Mouse (Mus musculus) liver, postnatal 0 days (tissue): Measurements from ENCODE around the gene Dock9. TPM values are rescaled to one million over a fixed set of nuclear protein-coding genes. Genes with fewer than 3 reads are reported as not detected.
A peak's percentile ranks its signal among the peaks of the same experiment; 100 is the strongest.

Source experiments
- ATAC-seq: fragments of 200-750 bp; cut with Nextera tagmentation; 2 replicates; pipeline ENCODE4 v1.8.0; 2017; ENCODE audit warnings: mild to moderate bottlenecking, moderate library complexity
- DNase-seq: peaks from one replicate; pipeline ENCODE4 v3.0.0-alpha.2; 2016
- H3K27ac ChIP-seq: fragments of 300-500 bp; sonication (generic); 2 replicates; pipeline ENCODE4 v1.5.1; 2014; ENCODE audit warnings: antibody characterized with exemption, moderate library complexity, mild to moderate bottlenecking, low read depth
- H3K27me3 ChIP-seq: fragments of 300-500 bp; sonication (generic); 2 replicates; pipeline ENCODE4 v1.6.1; 2014; ENCODE audit warnings: low read length, control low read depth, mixed read lengths; ENCODE audit not compliant: insufficient read depth
- H3K36me3 ChIP-seq: fragments of 300-500 bp; sonication (generic); replicated peaks from 2 replicates; pipeline ENCODE4 v1.6.1; 2014; ENCODE audit warnings: mild to moderate bottlenecking, control low read depth, low read length, moderate library complexity, mixed read lengths; ENCODE audit not compliant: insufficient read depth
- H3K4me1 ChIP-seq: fragments of 300-500 bp; sonication (generic); 2 replicates; pipeline ENCODE4 v1.6.1; 2014; ENCODE audit warnings: antibody characterized with exemption, mild to moderate bottlenecking, control low read depth; ENCODE audit not compliant: insufficient read depth
- H3K4me2 ChIP-seq: fragments of 300-500 bp; sonication (generic); 2 replicates; pipeline ENCODE4 v1.6.1; 2014; ENCODE audit warnings: low read depth, mild to moderate bottlenecking, low read length, moderate library complexity, mixed read lengths
- H3K4me3 ChIP-seq: fragments of 300-500 bp; sonication (generic); 2 replicates; pipeline ENCODE4 v1.5.1; 2014; ENCODE audit warnings: low read depth, low read length
- H3K9ac ChIP-seq: fragments of 300-500 bp; sonication (generic); replicated peaks from 2 replicates; pipeline ENCODE4 v1.6.1; 2014; ENCODE audit warnings: mild to moderate bottlenecking, moderate library complexity
- H3K9me3 ChIP-seq: fragments of 300-500 bp; sonication (generic); 2 replicates; pipeline ENCODE4 v1.6.1; 2016; ENCODE audit warnings: mild to moderate bottlenecking, control low read depth, low read length, mixed read lengths
- CTCF ChIP-seq: sonication (generic); IDR thresholded peaks from 2 replicates; pipeline ENCODE4 v1.5.1; 2016; ENCODE audit warnings: antibody characterized with exemption, low read depth
- EP300 ChIP-seq: IDR thresholded peaks from 2 replicates; pipeline ENCODE4 v1.6.1; 2016; ENCODE audit warnings: antibody characterized with exemption, low read depth, mild to moderate bottlenecking
- WGBS: fragments of 180-500 bp; shearing (Covaris S2); extraction: QIAGEN DNeasy Blood & Tissue Kit; methylation state at CpG from one replicate; pipeline ENCODE4 v1.1.7; 2014; ENCODE audit not compliant: insufficient replicate concordance; 5-methylcytosine and 5-hydroxymethylcytosine counted together
- polyA plus RNA-seq: library from polyadenylated mRNA; unstranded; fragments of >200 nt; fragmentation: Nextera tagmentation; extraction: Ambion mirVana; gene quantifications from 2 replicates; pipeline ENCODE4 v1.2.1, GENCODE M21; 2015

Gene Dock9
- polyA plus RNA-seq, 1 experiment from 2014 or later, result 1.4 TPM

DNA sequence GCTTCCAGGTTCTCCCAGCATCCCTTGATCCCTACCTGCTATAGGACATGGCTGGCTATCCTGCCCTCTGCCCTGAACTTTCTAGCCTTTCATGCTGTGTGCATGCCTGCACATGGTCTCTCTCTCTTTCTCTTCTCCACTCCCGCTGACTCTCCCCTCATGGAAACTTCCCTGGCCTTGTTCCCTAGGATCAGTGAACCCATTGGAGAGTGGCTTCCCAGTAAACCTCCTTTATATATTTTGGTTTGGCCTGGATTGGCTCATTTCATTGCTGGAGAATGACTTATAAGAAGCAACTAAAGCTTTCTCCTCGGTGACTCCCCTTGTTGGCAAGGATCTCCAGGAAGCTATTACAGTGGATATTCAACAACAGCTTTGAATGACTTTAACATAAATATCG lies 8.7 kb upstream of the Dock9 start:
- no peaks in the 10 kb centered on the region for H3K36me3 ChIP-seq
- no peak overlapping the region for H3K4me2 ChIP-seq
- H3K27me3 ChIP-seq, result no peaks in the 10 kb centered on the region
- H3K9me3 ChIP-seq, result no peaks in the 10 kb centered on the region
- H3K9ac ChIP-seq, result no peak overlapping the region
- DNase-seq, result no peak
- no peak overlapping the region for H3K4me3 ChIP-seq
- no peak for ATAC-seq
- TF ChIP-seq EP300 (no peak), CTCF (no peak)
- 64% methylated on average over 3 of the region's 3 CpGs for WGBS
- H3K4me1 ChIP-seq, result no peaks in the 10 kb centered on the region
- H3K27ac ChIP-seq, result no peak overlapping the region

DNA sequence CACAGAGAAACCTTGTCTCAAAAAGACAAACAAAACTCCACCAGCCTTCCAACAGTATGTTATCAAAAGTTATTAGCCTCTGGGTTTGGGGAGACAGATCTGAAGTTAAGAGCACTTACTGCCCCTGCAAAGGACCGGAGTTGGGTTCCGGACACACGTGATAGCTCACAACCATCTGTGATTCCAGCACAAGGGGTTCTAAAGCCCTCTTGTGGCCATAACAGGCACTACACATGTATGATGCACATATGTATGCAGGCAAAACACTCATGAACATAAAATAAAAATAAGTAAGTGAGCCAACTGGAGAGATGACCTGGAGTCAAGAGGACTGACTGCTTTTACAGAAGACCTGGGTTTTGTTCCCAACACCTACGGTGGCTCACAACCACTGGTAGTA lies 6.8 kb upstream of the Dock9 start:
- H3K36me3 ChIP-seq, result no peaks in the 10 kb centered on the region
- H3K4me1 ChIP-seq, result no peaks in the 10 kb centered on the region
- H3K9ac ChIP-seq, result no peak overlapping the region
- ATAC-seq, result no peak
- no peak for DNase-seq
- 80% methylated on average over 4 of the region's 4 CpGs for WGBS
- no peak overlapping the region for H3K4me2 ChIP-seq
- TF ChIP-seq CTCF (peak; percentile 74), EP300 (no peak)
- no peaks in the 10 kb centered on the region for H3K27me3 ChIP-seq
- no peak overlapping the region for H3K27ac ChIP-seq
- no peak overlapping the region for H3K4me3 ChIP-seq
- no peaks in the 10 kb centered on the region for H3K9me3 ChIP-seq

DNA sequence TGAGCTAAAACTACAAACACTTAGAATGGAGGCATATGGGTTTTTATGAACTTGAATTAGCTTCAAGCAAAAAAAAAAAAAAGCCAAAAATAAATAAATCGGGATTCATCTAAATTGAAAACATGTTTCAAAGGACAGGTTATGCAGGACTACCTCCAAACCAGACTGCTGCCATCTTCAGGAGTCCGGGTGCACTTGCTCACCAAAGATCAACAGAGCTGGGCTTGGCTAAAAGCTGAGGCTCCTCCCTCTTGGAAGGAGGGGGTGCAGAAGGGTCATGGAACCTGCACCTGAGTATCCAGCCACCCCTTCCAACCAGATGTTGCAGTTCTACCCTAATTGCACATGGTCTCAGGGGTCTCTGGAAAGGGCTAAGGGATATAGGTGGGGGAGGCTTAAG lies 3.3 kb upstream of the Dock9 start:
- Histone ChIP-seq H3K9ac (no peak overlapping the region), H3K27ac (no peak overlapping the region), H3K27me3 (peaks cover 5% of the 10 kb centered on the region; the same call in 1 of the 2 replicates), H3K9me3 (no peaks in the 10 kb centered on the region), H3K4me1 (peaks cover 12% of the 10 kb centered on the region), H3K4me2 (no peak overlapping the region), H3K4me3 (no peak overlapping the region), H3K36me3 (no peaks in the 10 kb centered on the region)
- ATAC-seq (no peak), DNase-seq (no peak)
- no peak for TF ChIP-seq EP300
- peak; percentile 44 for TF ChIP-seq CTCF
- 16% methylated on average over 2 of the region's 2 CpGs for WGBS

DNA sequence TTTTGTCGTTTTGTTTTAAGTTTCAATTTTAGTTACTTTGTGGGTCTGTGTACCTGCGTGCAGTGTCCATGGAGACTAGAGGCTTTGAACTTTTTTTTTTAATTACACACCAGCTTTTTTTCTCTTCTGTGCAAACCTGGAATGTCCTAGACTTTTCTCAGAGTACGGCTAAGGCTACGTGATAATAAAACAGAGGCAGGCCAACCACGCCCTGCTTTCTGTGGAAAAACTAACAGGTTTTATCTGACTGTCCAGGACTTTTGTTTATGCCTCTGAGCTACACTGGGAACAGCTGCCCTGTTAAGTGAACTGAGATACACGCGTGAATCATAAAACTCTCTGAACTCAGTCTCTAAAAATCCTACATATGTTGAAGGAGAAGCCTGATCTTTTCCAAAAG lies 1.5 kb upstream of the Dock9 start:
- no peak overlapping the region for H3K4me3 ChIP-seq
- no peak for ATAC-seq

GRCm38 (mm10) chr14:121798411-121798799 lies 768 bp upstream of the Dock9 start:
- peak; percentile 88 for DNase-seq
- peaks cover 5% of the 10 kb centered on the region; the same call in 1 of the 2 replicates for H3K27me3 ChIP-seq
- peaks cover 12% of the 10 kb centered on the region for H3K4me1 ChIP-seq
- H3K9ac ChIP-seq, result peak overlapping the region; percentile 62
- peak; percentile 81 for ATAC-seq
- peak overlapping the region; percentile 94 for H3K27ac ChIP-seq
- H3K4me2 ChIP-seq, result peak overlapping the region; percentile 95
- 1% methylated on average over 22 of the region's 22 CpGs for WGBS
- no peaks in the 10 kb centered on the region for H3K36me3 ChIP-seq
- TF ChIP-seq EP300 (no peak), CTCF (no peak)
- no peaks in the 10 kb centered on the region for H3K9me3 ChIP-seq
- H3K4me3 ChIP-seq, result peak overlapping the region; percentile 61

More for the DNA sequence above, 1.5 kb upstream of the Dock9 start:
- H3K27ac ChIP-seq, result no peak overlapping the region
- TF ChIP-seq EP300 (no peak), CTCF (no peak)
- no peak overlapping the region for H3K9ac ChIP-seq
- DNase-seq, result no peak
- WGBS, result 49% methylated on average over 7 of the region's 7 CpGs
- peaks cover 12% of the 10 kb centered on the region for H3K4me1 ChIP-seq
- H3K36me3 ChIP-seq, result no peaks in the 10 kb centered on the region
- peaks cover 5% of the 10 kb centered on the region; the same call in 1 of the 2 replicates for H3K27me3 ChIP-seq
- no peaks in the 10 kb centered on the region for H3K9me3 ChIP-seq
- H3K4me2 ChIP-seq, result no peak overlapping the region

- TF ChIP-seq CTCF (no peak), EP300 (no peak)
- peak overlapping the region; percentile 31 for H3K27ac ChIP-seq
Measured at GRCm38 (mm10) chr14:121796571-121797456, 823 bp downstream of the Dock9 start.

More at GRCm38 (mm10) chr14:121796571-121797456, 823 bp downstream of the Dock9 start:
- H3K27me3 ChIP-seq, result peaks cover 5% of the 10 kb centered on the region; the same call in 1 of the 2 replicates
- H3K9me3 ChIP-seq, result no peaks in the 10 kb centered on the region
- peak overlapping the region; percentile 95 for H3K4me2 ChIP-seq
- WGBS, result 16% methylated on average over 27 of the region's 28 CpGs
- H3K9ac ChIP-seq, result peak overlapping the region; percentile 52
- H3K36me3 ChIP-seq, result no peaks in the 10 kb centered on the region
- DNase-seq (no peak), ATAC-seq (no peak)
- peaks cover 12% of the 10 kb centered on the region for H3K4me1 ChIP-seq
- peak overlapping the region; percentile 61 for H3K4me3 ChIP-seq
